Mouse (Mus musculus): ENCODE data around the gene Tspan4. TPM values are rescaled to one million over a fixed set of nuclear protein-coding genes. Genes with fewer than 3 reads are reported as not detected.

Tspan4 gene
- total RNA-seq, 2 experiments from 2014 or later = 24.5 to 28.7 TPM

- no peak for DNase-seq (ENCODE audit: low spot score in 2 of 2)
Measured at GRCm38 (mm10) chr7:141475805-141476158, 742 bp downstream of the Tspan4 start.

GRCm38 (mm10) chr7:141476226-141476980 lies 1.4 kb downstream of the Tspan4 start:
- no peak for DNase-seq (ENCODE audit: low spot score in 2 of 2)

- DNase-seq (ENCODE audit: low spot score in 2 of 2) = no peak
Measured at GRCm38 (mm10) chr7:141476981-141477370, 1.9 kb downstream of the Tspan4 start.

GRCm38 (mm10) chr7:141477578-141478269 lies 2.7 kb downstream of the Tspan4 start:
- DNase-seq (ENCODE audit: low spot score in 2 of 2) = no peak

GRCm38 (mm10) chr7:141478270-141478748 lies 3.3 kb downstream of the Tspan4 start:
- no peak for DNase-seq (ENCODE audit: low spot score in 2 of 2)

GRCm38 (mm10) chr7:141480842-141481497 lies 5.9 kb downstream of the Tspan4 start:
- DNase-seq (ENCODE audit: low spot score in 2 of 2) = peak; percentile 72 to 78

GRCm38 (mm10) chr7:141481498-141482401 lies 6.7 kb downstream of the Tspan4 start:
- no peak for DNase-seq (ENCODE audit: low spot score in 2 of 2)

- DNase-seq (ENCODE audit: low spot score in 2 of 2) = no peak
Measured at GRCm38 (mm10) chr7:141482531-141483024, 7.5 kb downstream of the Tspan4 start.

- no peak for DNase-seq (ENCODE audit: low spot score in 2 of 2)
Measured at GRCm38 (mm10) chr7:141483114-141483653, 8.1 kb downstream of the Tspan4 start.

- DNase-seq (ENCODE audit: low spot score in 2 of 2) = no peak
Measured at GRCm38 (mm10) chr7:141484186-141485120, 9.4 kb downstream of the Tspan4 start.

- DNase-seq (ENCODE audit: low spot score in 2 of 2) = no peak
Measured at GRCm38 (mm10) chr7:141485186-141485585, 10.1 kb downstream of the Tspan4 start.

- DNase-seq (ENCODE audit: low spot score in 2 of 2) = no peak
Measured at GRCm38 (mm10) chr7:141485606-141486005, 10.6 kb downstream of the Tspan4 start.

GRCm38 (mm10) chr7:141486239-141486638 lies 11.2 kb downstream of the Tspan4 start:
- DNase-seq (ENCODE audit: low spot score in 2 of 2) = no peak

- no peak for DNase-seq (ENCODE audit: low spot score in 2 of 2)
Measured at GRCm38 (mm10) chr7:141487141-141487540, 12.1 kb downstream of the Tspan4 start.

GRCm38 (mm10) chr7:141491151-141491550 lies 16.1 kb downstream of the Tspan4 start:
- no peak for DNase-seq (ENCODE audit: low spot score in 2 of 2)

GRCm38 (mm10) chr7:141492738-141493137 lies 17.7 kb downstream of the Tspan4 start:
- no peak for DNase-seq (ENCODE audit: low spot score in 2 of 2)

- no peak for DNase-seq (ENCODE audit: low spot score in 2 of 2)
Measured at GRCm38 (mm10) chr7:141493729-141494128, 18.7 kb downstream of the Tspan4 start.

- no peak for DNase-seq (ENCODE audit: low spot score in 2 of 2)
Measured at GRCm38 (mm10) chr7:141495379-141495778, 20.3 kb downstream of the Tspan4 start.

- no peak for DNase-seq (ENCODE audit: low spot score in 2 of 2)
Measured at GRCm38 (mm10) chr7:141495940-141496339, 20.9 kb downstream of the Tspan4 start.
